Mouse (Mus musculus) liver, embryonic 14.5 days (tissue): ENCODE results near the gene Emcn. TPM values are rescaled to one million over a fixed set of nuclear protein-coding genes. Genes with fewer than 3 reads are reported as not detected.
A peak's percentile ranks its signal among the peaks of the same experiment; 100 is the strongest.

ENCODE experiments used
- ATAC-seq: fragments of 200-750 bp; cut with Nextera tagmentation; 2 replicates; pipeline ENCODE4 v1.8.0; 2017; ENCODE audit warnings: moderate number of reproducible peaks, mild to moderate bottlenecking, moderate library complexity; ENCODE audit not compliant: insufficient read depth
- DNase-seq, 3 experiments: peaks; one replicate each; pipeline ENCODE4 v3.0.0-alpha.2; 2012 to 2013; ENCODE audit warnings: low read depth in 3 of 3, low spot score in 3 of 3
- H3K27ac ChIP-seq: fragments of 300-500 bp; sonication (generic); 2 replicates; pipeline ENCODE4 v1.5.1; 2014; ENCODE audit warnings: moderate library complexity, mild to moderate bottlenecking, control low read depth, inconsistent platforms
- H3K27me3 ChIP-seq: fragments of 300-500 bp; sonication (generic); 2 replicates; pipeline ENCODE4 v1.6.1; 2014; ENCODE audit warnings: mild to moderate bottlenecking, low read length, moderate library complexity; ENCODE audit not compliant: control insufficient read depth, insufficient read depth
- H3K36me3 ChIP-seq: fragments of 300-500 bp; sonication (generic); replicated peaks from 2 replicates; pipeline ENCODE4 v1.6.1; 2014; ENCODE audit warnings: low read depth; ENCODE audit not compliant: control insufficient read depth, insufficient read depth
- H3K4me1 ChIP-seq, 2 experiments: fragments of 200-500 bp in 1 of 2; fragments of 300-500 bp in 1 of 2; sonication (generic) in 1 of 2; replicated peaks; 2 replicates each; pipeline ENCODE4 v1.6.1; 2012 to 2014; ENCODE audit warnings: antibody characterized with exemption in 1 of 2, inconsistent platforms in 1 of 2, low read length in 1 of 2; ENCODE audit not compliant: control insufficient read depth in 2 of 2, insufficient read depth in 2 of 2
- H3K4me2 ChIP-seq: fragments of 300-500 bp; sonication (generic); 2 replicates; pipeline ENCODE4 v1.6.1; 2014; ENCODE audit warnings: low read depth, mild to moderate bottlenecking, control low read depth, moderate library complexity
- H3K4me3 ChIP-seq, 2 experiments: fragments of 200-500 bp in 1 of 2; fragments of 300-500 bp in 1 of 2; sonication (generic) in 1 of 2; 2 replicates each; pipeline ENCODE4 v1.5.1; 2012 to 2014; ENCODE audit warnings: low read depth in 2 of 2, low read length in 2 of 2, mild to moderate bottlenecking in 2 of 2, control low read depth in 1 of 2, inconsistent platforms in 1 of 2, moderate library complexity in 1 of 2; ENCODE audit not compliant: insufficient read depth in 1 of 2
- H3K9ac ChIP-seq: fragments of 300-500 bp; sonication (generic); replicated peaks from 2 replicates; pipeline ENCODE4 v1.6.1; 2014; ENCODE audit warnings: mild to moderate bottlenecking, control low read depth, moderate library complexity
- H3K9me3 ChIP-seq: fragments of 300-500 bp; sonication (generic); 2 replicates; pipeline ENCODE4 v1.6.1; 2016; ENCODE audit warnings: low read length, mixed read lengths; ENCODE audit not compliant: control insufficient read depth
- CTCF ChIP-seq: IDR thresholded peaks from 2 replicates; pipeline ENCODE4 v1.5.1; 2016; ENCODE audit warnings: antibody characterized with exemption, low read depth, control low read depth
- EP300 ChIP-seq: IDR thresholded peaks from 2 replicates; pipeline ENCODE4 v1.6.1; 2016; ENCODE audit warnings: antibody characterized with exemption, low read depth
- WGBS: fragments of 180-500 bp; shearing (Covaris S2); extraction: QIAGEN DNeasy Blood & Tissue Kit; methylation state at CpG from one replicate; pipeline ENCODE4 v1.1.7; 2014; ENCODE audit not compliant: insufficient replicate concordance; 5-methylcytosine and 5-hydroxymethylcytosine counted together
- polyA plus RNA-seq, 2 experiments: library from polyadenylated mRNA; depleted of rRNA in 1 of 2; stranded (reverse) in 1 of 2; unstranded in 1 of 2; fragments of >200 nt; fragmentation: Nextera tagmentation in 1 of 2; extraction: Ambion mirVana in 1 of 2; gene quantifications; 2 replicates each; pipeline versions ENCODE4 v1.2.1 to v1.2.3; 2012 to 2014

Emcn gene
- polyA plus RNA-seq (2012; rRNA removed) (1.3 and 1.8 TPM in 2 replicates), polyA plus RNA-seq (2014; fragmentation: Nextera tagmentation; extraction: Ambion mirVana) (1.5 and 1.9 TPM in 2 replicates)

- H3K9me3 ChIP-seq, result no peaks in the 10 kb centered on the region
- 18% methylated on average over 8 of the region's 8 CpGs for WGBS
- H3K4me2 ChIP-seq, result no peak within 1 kb of the TSS
- H3K4me3 ChIP-seq, result no peak within 1 kb of the TSS; a peak in 1 of 4 replicates
- DNase-seq, result no peak
- ATAC-seq, result no peak
- no peaks in the 10 kb centered on the region for H3K4me1 ChIP-seq
- no peak within 1 kb of the TSS for H3K9ac ChIP-seq
- TF ChIP-seq CTCF (no peak), EP300 (no peak)
- no peaks in the 10 kb centered on the region for H3K27me3 ChIP-seq
- no peak within 1 kb of the TSS for H3K27ac ChIP-seq
- no peaks in the 10 kb centered on the region for H3K36me3 ChIP-seq
These were observed at the start of gene Emcn for GRCm38 (mm10) chr3:137340938-137341337. TSS of gene Emcn (plus strand) at chr3:137341067.

- Histone ChIP-seq H3K36me3 (no peaks in the 10 kb centered on the region), H3K4me1 (no peaks in the 10 kb centered on the region), H3K27me3 (no peaks in the 10 kb centered on the region), H3K4me3 (no peak overlapping the region), H3K9ac (no peak overlapping the region), H3K9me3 (no peaks in the 10 kb centered on the region), H3K4me2 (no peak overlapping the region), H3K27ac (no peak overlapping the region)
- no peak for ATAC-seq
- TF ChIP-seq CTCF (no peak), EP300 (no peak)
- DNase-seq, result peak in 1 of 3 experiments; percentile 1
- 17% methylated on average over 6 of the region's 6 CpGs for WGBS
These were observed 47.7 kb upstream of the Emcn start for GRCm38 (mm10) chr3:137293174-137293591.

GRCm38 (mm10) chr3:137298230-137298629 is 42.6 kb upstream of the Emcn start:
- Histone ChIP-seq H3K9ac (no peak overlapping the region), H3K27me3 (no peaks in the 10 kb centered on the region), H3K4me2 (no peak overlapping the region), H3K27ac (no peak overlapping the region), H3K4me1 (no peaks in the 10 kb centered on the region), H3K4me3 (no peak overlapping the region), H3K9me3 (no peaks in the 10 kb centered on the region), H3K36me3 (no peaks in the 10 kb centered on the region)
- DNase-seq (no peak), ATAC-seq (no peak)
- no peak for TF ChIP-seq CTCF
- TF ChIP-seq EP300, result no peak
- 46% methylated on average over 2 of the region's 2 CpGs for WGBS

DNA sequence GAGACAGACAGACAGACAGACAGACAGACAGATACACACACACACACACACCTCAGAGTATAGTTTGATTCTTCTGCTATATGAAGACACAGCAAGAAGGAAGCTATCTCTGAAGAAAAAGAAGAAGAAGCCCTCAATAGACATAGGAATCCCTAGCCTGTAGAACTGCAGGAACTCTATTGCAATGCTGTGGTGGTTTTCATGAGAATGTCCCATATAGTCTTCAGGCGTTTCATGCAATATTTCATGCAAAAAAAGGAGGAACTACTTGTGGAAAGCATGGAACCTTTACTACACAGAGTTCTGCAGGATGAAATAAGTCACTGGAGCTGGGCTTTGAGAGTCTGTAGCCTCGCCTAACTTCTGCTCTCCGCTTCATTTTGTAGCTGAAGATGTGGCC is 40.7 kb upstream of the Emcn start:
- Histone ChIP-seq H3K27ac (no peak overlapping the region), H3K9ac (no peak overlapping the region), H3K36me3 (no peaks in the 10 kb centered on the region), H3K4me2 (no peak overlapping the region), H3K9me3 (no peaks in the 10 kb centered on the region), H3K4me1 (no peaks in the 10 kb centered on the region), H3K27me3 (no peaks in the 10 kb centered on the region), H3K4me3 (no peak overlapping the region)
- 18% methylated on average over 3 of the region's 3 CpGs for WGBS
- TF ChIP-seq CTCF (no peak), EP300 (no peak)
- ATAC-seq (no peak), DNase-seq (no peak)

DNA sequence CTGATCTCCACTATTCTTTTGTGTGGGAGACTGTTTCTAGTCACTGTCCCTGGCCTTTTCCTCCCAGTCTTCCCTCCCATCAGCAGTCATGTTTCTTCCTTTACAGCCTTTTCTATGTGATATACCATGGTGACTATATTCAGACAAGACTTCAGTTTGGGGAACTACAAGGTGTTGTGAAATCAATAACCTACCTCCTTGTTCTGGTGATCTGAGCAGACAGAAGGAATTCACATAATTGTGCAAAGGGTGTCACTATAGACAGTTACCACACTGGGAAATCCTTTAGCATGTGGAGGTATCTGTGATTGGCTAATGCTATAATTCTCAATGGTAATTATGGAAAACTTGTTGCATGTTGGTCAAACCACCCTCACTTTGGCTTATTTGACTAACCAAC is 39.7 kb upstream of the Emcn start:
- Histone ChIP-seq H3K4me1 (no peaks in the 10 kb centered on the region), H3K27me3 (no peaks in the 10 kb centered on the region), H3K9ac (no peak overlapping the region), H3K4me2 (no peak overlapping the region), H3K36me3 (no peaks in the 10 kb centered on the region), H3K9me3 (no peaks in the 10 kb centered on the region), H3K27ac (no peak overlapping the region), H3K4me3 (no peak overlapping the region)
- ATAC-seq, result no peak
- TF ChIP-seq CTCF (no peak), EP300 (no peak)
- no peak for DNase-seq
